Mouse (Mus musculus): ENCODE measurements at regions not wholly inside any gene's neighbourhood (a gene's known extent, or its start where the extent isn't known, plus 50 kb on each side); places are given as distances from the start of the nearest gene placed in this dataset.

GRCm38 (mm10) chr5:46203744-46204143, 346.3 kb upstream of the Lcorl start:
- TF ChIP-seq CTCF (conservative IDR thresholded peaks at IDR 0.05; ENCODE audit: low read length) = no peak
- TF ChIP-seq POU5F1 (IDR thresholded peaks at IDR 0.05; ENCODE audit: borderline replicate concordance, low read length) = no peak
- TF ChIP-seq NANOG (IDR thresholded peaks at IDR 0.05; ENCODE audit: borderline replicate concordance, low read length) = no peak
